Mouse (Mus musculus) forebrain, embryonic 10.5 days (tissue): ENCODE results near the gene Hdac2. TPM values are rescaled to one million over a fixed set of nuclear protein-coding genes. Genes with fewer than 3 reads are reported as not detected.

Source experiments
- DNase-seq: peaks from one replicate; pipeline ENCODE4 v3.0.0-alpha.2; 2017; ENCODE audit warnings: low spot score; ENCODE audit errors: extremely low spot score
- H3K27ac ChIP-seq: fragments of 300-500 bp; sonication (generic); 2 replicates; pipeline ENCODE4 v1.5.1; 2016; ENCODE audit warnings: mild to moderate bottlenecking
- H3K27me3 ChIP-seq: fragments of 300-500 bp; sonication (generic); 2 replicates; pipeline ENCODE4 v1.6.1; 2016; ENCODE audit warnings: mild to moderate bottlenecking; ENCODE audit not compliant: poor library complexity, severe bottlenecking
- H3K36me3 ChIP-seq: fragments of 300-500 bp; sonication (generic); replicated peaks from 2 replicates; pipeline ENCODE4 v1.6.1; 2016; ENCODE audit warnings: mild to moderate bottlenecking, moderate library complexity
- H3K4me1 ChIP-seq: fragments of 300-500 bp; sonication (generic); 2 replicates; pipeline ENCODE4 v1.6.1; 2016
- H3K4me3 ChIP-seq: fragments of 300-500 bp; sonication (generic); 2 replicates; pipeline ENCODE4 v1.5.1; 2016; ENCODE audit warnings: mild to moderate bottlenecking, moderate library complexity
- H3K9me3 ChIP-seq: fragments of 300-500 bp; sonication (generic); 2 replicates; pipeline ENCODE4 v1.6.1; 2016; ENCODE audit warnings: mild to moderate bottlenecking, moderate library complexity
- WGBS: fragments of 180-500 bp; shearing (Covaris S2); methylation state at CpG from one replicate; pipeline ENCODE4 v1.1.7; 2016; 5-methylcytosine and 5-hydroxymethylcytosine counted together
- polyA plus RNA-seq: library from polyadenylated mRNA; unstranded; fragments of >200 nt; fragmentation: Nextera tagmentation; extraction: Ambion mirVana; gene quantifications from 2 replicates; pipeline ENCODE4 v1.2.1, GENCODE M21; 2016

The Hdac2 gene
- 309 and 315 TPM in 2 replicates for polyA plus RNA-seq

DNA sequence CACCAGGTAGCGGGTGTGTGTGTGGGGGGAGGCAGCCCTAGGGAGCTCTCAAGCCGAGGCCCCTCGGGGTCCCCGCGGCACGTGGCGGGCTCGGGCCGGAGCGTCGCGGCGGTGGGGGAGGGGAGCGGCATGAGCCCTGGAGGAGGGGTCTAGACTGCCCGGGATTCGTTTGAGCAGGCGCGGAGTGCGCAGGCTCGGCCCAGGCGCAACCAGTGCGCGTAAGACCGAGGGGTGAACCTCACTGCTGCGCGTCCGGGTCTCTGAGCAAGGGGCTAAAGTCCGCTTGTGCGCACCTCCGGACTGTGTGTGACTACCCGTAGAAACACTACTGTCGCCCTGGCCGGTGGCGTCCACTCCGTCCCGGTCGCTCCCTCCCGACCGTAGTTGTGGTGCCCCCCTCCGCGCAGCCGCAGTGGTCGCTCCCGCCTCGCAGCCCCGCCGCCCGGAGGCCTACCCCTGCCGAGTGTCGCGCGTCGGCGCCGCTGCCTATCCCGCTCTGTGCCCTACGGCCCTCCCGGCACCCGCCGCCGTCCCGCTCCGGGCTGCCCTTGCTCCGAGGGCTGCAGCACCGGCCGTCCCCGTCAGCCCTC, at the start of gene Hdac2:
Gene Hdac2 (plus strand): TSS at position 459 of the 590 bp plus-strand sequence.
- peaks cover 34% of the 10 kb centered on the region for H3K36me3 ChIP-seq
- peaks cover 16% of the 10 kb centered on the region for H3K4me1 ChIP-seq
- under 1% methylated on average over 66 of the region's 67 CpGs for WGBS
- peak within 1 kb of the TSS; percentile 94 for H3K4me3 ChIP-seq
- H3K9me3 ChIP-seq = peaks cover 30% of the 10 kb centered on the region
- peak; percentile 86 for DNase-seq
- peaks cover 11% of the 10 kb centered on the region for H3K27me3 ChIP-seq
- peak within 1 kb of the TSS; percentile 99 for H3K27ac ChIP-seq

- Histone ChIP-seq H3K4me3 (no peak overlapping the region), H3K4me1 (no peaks in the 10 kb centered on the region), H3K27me3 (no peaks in the 10 kb centered on the region), H3K27ac (no peak overlapping the region), H3K9me3 (no peaks in the 10 kb centered on the region), H3K36me3 (no peaks in the 10 kb centered on the region)
- WGBS = 82% methylated on average over 3 of the region's 3 CpGs
- no peak for DNase-seq
Observed at GRCm38 (mm10) chr10:36928212-36928611, 46.1 kb upstream of the Hdac2 start.

DNA sequence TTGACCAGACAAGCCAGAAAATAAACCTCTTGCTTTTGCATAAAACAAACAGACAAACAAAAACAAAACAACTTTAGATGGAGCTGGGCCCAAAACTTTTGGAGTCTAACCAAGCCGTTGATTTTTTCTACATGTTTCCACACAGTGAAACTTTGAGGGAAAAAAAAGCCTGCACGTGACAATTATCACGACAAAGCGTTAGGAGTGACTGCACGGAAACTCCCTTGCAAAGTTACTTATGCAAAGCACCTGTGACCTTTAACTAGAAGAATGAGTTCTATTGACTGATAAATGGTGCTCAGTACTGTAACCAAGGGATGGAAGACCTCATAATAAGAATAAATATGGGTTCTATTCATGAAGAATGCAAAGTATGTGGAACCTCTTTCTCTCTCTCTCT, 38.5 kb upstream of the Hdac2 start:
- DNase-seq = no peak
- no peak overlapping the region for H3K4me3 ChIP-seq
- no peaks in the 10 kb centered on the region for H3K9me3 ChIP-seq
- whole genome bisulfite sequencing = 92% methylated on average over 5 of the region's 5 CpGs
- no peak overlapping the region for H3K27ac ChIP-seq
- no peaks in the 10 kb centered on the region for H3K36me3 ChIP-seq
- H3K27me3 ChIP-seq = no peaks in the 10 kb centered on the region
- H3K4me1 ChIP-seq = peaks cover 5% of the 10 kb centered on the region

- no peak for DNase-seq
- Histone ChIP-seq H3K36me3 (no peaks in the 10 kb centered on the region), H3K27me3 (no peaks in the 10 kb centered on the region), H3K9me3 (no peaks in the 10 kb centered on the region), H3K4me1 (peaks cover 5% of the 10 kb centered on the region), H3K4me3 (no peak overlapping the region), H3K27ac (no peak overlapping the region)
- 72% methylated on average over 2 of the region's 2 CpGs for WGBS
Observed at GRCm38 (mm10) chr10:36936271-36936670, 38.1 kb upstream of the Hdac2 start.

- no peaks in the 10 kb centered on the region for H3K27me3 ChIP-seq
- WGBS = 87% methylated on average over 2 of the region's 2 CpGs
- DNase-seq = no peak
- H3K4me1 ChIP-seq = no peaks in the 10 kb centered on the region
- H3K36me3 ChIP-seq = no peaks in the 10 kb centered on the region
- no peaks in the 10 kb centered on the region for H3K9me3 ChIP-seq
- no peak overlapping the region for H3K4me3 ChIP-seq
- H3K27ac ChIP-seq = no peak overlapping the region
Observed at GRCm38 (mm10) chr10:36951742-36952141, 22.6 kb upstream of the Hdac2 start.

DNA sequence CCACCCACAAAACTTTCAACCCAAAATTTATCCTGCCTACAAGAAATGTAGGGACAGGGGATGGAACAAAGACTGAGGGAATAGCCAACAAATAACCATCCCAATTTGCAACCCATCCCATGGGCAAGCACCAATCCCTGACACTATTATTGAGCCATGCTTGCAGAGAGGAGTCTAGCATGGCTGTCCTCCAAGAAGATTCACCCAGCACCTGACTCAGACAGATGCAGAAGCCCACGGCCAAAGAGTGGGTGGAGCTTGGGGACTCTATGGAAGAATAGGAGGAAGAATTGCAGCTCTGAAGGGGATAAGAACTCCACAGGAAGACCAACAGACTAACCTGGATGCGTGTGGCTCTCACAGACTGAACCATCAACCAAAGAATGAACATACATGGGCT, 21.7 kb upstream of the Hdac2 start:
- 85% methylated on average over 2 of the region's 2 CpGs for WGBS
- no peak overlapping the region for H3K4me3 ChIP-seq
- H3K9me3 ChIP-seq = no peaks in the 10 kb centered on the region
- H3K27me3 ChIP-seq = no peaks in the 10 kb centered on the region
- H3K27ac ChIP-seq = no peak overlapping the region
- no peaks in the 10 kb centered on the region for H3K36me3 ChIP-seq
- no peaks in the 10 kb centered on the region for H3K4me1 ChIP-seq
- DNase-seq = no peak

GRCm38 (mm10) chr10:36959563-36960110, 14.7 kb upstream of the Hdac2 start:
- WGBS = 90% methylated on average over 1 of the region's 1 CpGs

DNA sequence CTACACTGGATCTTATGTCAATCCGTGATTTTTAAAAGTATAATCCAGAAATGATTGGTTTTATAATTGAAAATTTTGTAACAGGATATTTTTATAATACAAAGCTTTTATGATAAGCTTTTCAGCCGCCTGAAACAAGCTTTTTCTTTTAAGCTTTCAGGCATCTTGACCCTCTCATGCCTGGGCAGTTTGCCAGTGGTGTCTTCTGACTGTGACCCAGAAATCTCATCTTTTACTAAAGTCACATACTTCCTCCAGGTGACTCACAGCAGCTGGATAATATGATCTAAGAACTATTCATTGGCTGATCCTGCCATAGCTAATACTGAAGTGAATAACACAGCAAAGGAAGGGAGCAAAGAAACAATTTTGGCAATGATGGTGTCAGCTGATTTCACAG, 9.9 kb upstream of the Hdac2 start:
- H3K27ac ChIP-seq = no peak overlapping the region

More at GRCm38 (mm10) chr10:36959563-36960110, 14.7 kb upstream of the Hdac2 start:
- Histone ChIP-seq H3K36me3 (no peaks in the 10 kb centered on the region), H3K27ac (no peak overlapping the region), H3K4me3 (no peak overlapping the region), H3K9me3 (no peaks in the 10 kb centered on the region), H3K4me1 (no peaks in the 10 kb centered on the region), H3K27me3 (no peaks in the 10 kb centered on the region)
- no peak for DNase-seq

DNA sequence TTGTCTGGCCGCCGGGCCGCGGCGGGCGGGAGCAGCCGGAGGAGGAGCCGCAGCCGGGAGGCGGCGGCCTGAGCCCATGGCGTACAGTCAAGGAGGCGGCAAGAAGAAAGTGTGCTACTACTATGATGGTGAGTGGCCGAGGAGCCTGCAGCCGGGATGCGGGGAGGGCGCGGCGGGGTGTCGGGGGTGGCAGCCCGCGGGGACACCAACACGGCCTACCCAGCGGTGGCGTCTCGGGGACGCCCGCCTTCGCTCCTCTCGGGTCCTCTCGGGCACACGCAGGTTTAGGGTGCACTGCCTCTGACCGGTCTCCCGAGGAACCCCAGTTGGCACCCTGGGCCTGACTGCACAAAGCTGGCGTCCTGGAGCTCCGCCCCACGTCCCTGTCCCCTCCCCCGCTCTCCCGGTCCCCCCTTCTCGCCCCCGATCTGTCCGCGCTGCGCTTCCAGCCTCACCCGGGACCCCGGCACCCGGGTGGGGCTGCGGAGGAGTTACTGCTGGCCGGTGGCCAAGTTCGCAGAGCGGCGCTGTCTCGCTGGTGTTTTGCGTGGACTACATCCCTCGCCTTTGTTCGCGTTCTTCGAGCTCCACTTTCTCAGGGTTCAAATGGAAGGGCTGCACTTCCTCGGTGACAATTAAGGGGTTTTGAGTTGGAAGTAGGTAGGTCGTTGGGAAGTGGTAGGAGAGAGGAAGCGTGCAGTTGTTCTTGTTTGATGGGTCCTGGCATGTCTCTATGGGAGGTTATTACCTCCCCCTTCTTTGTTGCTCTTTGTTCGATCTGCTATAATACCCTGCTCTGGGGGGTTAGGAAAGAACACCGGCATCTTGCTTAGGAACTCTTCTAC, 554 bp downstream of the Hdac2 start:
- WGBS = under 1% methylated on average over 59 of the region's 63 CpGs
- DNase-seq = peak; percentile 77
- Histone ChIP-seq H3K4me1 (peaks cover 16% of the 10 kb centered on the region), H3K9me3 (peaks cover 36% of the 10 kb centered on the region), H3K4me3 (peak overlapping the region; percentile 94), H3K36me3 (peaks cover 41% of the 10 kb centered on the region), H3K27ac (peak overlapping the region; percentile 99), H3K27me3 (peaks cover 11% of the 10 kb centered on the region)

More for the DNA sequence above, 9.9 kb upstream of the Hdac2 start:
- Histone ChIP-seq H3K4me3 (no peak overlapping the region), H3K27me3 (no peaks in the 10 kb centered on the region), H3K9me3 (no peaks in the 10 kb centered on the region), H3K36me3 (no peaks in the 10 kb centered on the region), H3K4me1 (no peaks in the 10 kb centered on the region)
- DNase-seq = no peak
- WGBS = 80% methylated on average over 2 of the region's 2 CpGs

GRCm38 (mm10) chr10:36981866-36982265, 7.5 kb downstream of the Hdac2 start:
- no peak overlapping the region for H3K27ac ChIP-seq
- no peak overlapping the region for H3K4me3 ChIP-seq
- WGBS = 92% methylated on average over 4 of the region's 4 CpGs
- no peaks in the 10 kb centered on the region for H3K27me3 ChIP-seq
- no peaks in the 10 kb centered on the region for H3K4me1 ChIP-seq
- no peak for DNase-seq
- peaks cover 83% of the 10 kb centered on the region for H3K36me3 ChIP-seq
- peaks cover 57% of the 10 kb centered on the region for H3K9me3 ChIP-seq

DNA sequence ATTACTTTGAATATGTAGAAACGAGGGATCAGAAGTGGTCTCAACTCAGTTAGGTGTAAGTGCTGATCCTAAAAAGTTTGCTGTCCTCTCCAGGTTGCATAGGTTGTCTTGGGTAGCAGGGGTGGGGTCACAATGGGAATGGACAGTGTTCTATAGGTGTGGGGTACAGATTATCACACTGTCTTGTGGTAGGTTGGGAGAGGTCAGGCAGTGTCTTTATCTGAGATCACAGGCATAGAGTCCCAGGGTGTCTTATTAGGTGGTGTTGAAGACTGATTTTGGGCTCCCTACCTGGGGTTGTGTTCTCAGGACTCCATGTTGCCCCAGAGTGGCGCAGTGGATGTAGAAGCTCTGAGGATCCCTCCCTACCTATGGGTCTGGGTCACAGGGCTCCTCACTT, 17.8 kb downstream of the Hdac2 start:
- no peaks in the 10 kb centered on the region for H3K27me3 ChIP-seq
- H3K4me3 ChIP-seq = no peak overlapping the region
- H3K27ac ChIP-seq = no peak overlapping the region
- WGBS = 100% methylated on average over 2 of the region's 2 CpGs
- DNase-seq = no peak
- peaks cover 97% of the 10 kb centered on the region for H3K36me3 ChIP-seq
- H3K9me3 ChIP-seq = no peaks in the 10 kb centered on the region
- no peaks in the 10 kb centered on the region for H3K4me1 ChIP-seq

DNA sequence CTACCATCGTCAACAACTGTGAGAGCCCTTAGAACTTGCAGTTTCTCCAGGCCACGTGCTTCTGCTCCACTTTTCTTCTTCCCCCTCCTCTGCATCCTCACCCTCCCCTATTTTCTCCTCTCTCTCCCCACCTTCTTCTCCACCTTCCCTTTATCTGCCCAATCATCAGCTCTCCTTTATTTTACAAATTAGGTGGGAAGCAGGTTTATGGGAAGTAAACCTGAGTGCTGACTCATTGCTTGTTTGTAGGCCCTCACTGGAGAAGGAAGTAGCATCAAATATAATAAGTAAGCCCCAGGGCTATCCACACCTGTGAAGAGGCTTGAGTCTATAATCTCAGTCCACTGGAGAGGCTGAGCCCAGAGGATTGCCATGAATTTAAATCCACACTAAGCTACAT, 26.5 kb downstream of the Hdac2 start:
- Histone ChIP-seq H3K4me3 (no peak overlapping the region), H3K9me3 (peaks cover 9% of the 10 kb centered on the region; the same call in 1 of the 2 replicates), H3K4me1 (no peaks in the 10 kb centered on the region), H3K27ac (no peak overlapping the region), H3K27me3 (no peaks in the 10 kb centered on the region), H3K36me3 (peaks cover 100% of the 10 kb centered on the region)
- DNase-seq = no peak
- 91% methylated on average over 2 of the region's 2 CpGs for WGBS
